Mouse (Mus musculus) kidney, adult 2 months (tissue): ENCODE measurements around the gene Slc29a2. TPM values are rescaled to one million over a fixed set of nuclear protein-coding genes. Genes with fewer than 3 reads are reported as not detected.
A peak's percentile ranks its signal among the peaks of the same experiment; 100 is the strongest.

Experiments used
- DNase-seq: peaks from one replicate; pipeline ENCODE4 v3.0.0; 2021
- H3K27ac ChIP-seq: fragments of 200-500 bp; 2 replicates; pipeline ENCODE4 v1.5.1; 2012; ENCODE audit warnings: low read depth, low read length, control low read depth, inconsistent platforms; ENCODE audit not compliant: insufficient read depth
- H3K27me3 ChIP-seq: fragments of 200-500 bp; replicated peaks from 2 replicates; pipeline ENCODE4 v1.6.1; 2012; ENCODE audit warnings: mild to moderate bottlenecking, moderate library complexity, low read length, inconsistent platforms; ENCODE audit not compliant: control insufficient read depth, insufficient read depth
- H3K36me3 ChIP-seq: fragments of 200-500 bp; 2 replicates; pipeline ENCODE4 v1.6.1; 2012; ENCODE audit warnings: mild to moderate bottlenecking, moderate library complexity, low read length, inconsistent platforms; ENCODE audit not compliant: control insufficient read depth, insufficient read depth
- H3K4me1 ChIP-seq: fragments of 200-500 bp; 2 replicates; pipeline ENCODE4 v1.6.1; 2011; ENCODE audit warnings: low read length; ENCODE audit not compliant: control insufficient read depth, insufficient read depth
- H3K4me3 ChIP-seq: fragments of 200-500 bp; 2 replicates; pipeline ENCODE4 v1.5.1; 2011; ENCODE audit warnings: mild to moderate bottlenecking, low read depth, low read length, control low read depth; ENCODE audit not compliant: insufficient read depth
- CTCF ChIP-seq: fragments of 200-500 bp; conservative IDR thresholded peaks from 2 replicates; pipeline ENCODE4 v1.5.1; 2011; ENCODE audit warnings: low read depth, mild to moderate bottlenecking, control low read depth, low read length, moderate library complexity, mixed read lengths; ENCODE audit not compliant: insufficient read depth, insufficient read length
- POLR2A ChIP-seq: fragments of 200-500 bp; IDR thresholded peaks from one replicate; pipeline ENCODE4 v1.6.1; 2011; ENCODE audit warnings: low read depth, low read length, control low read depth
- WGBS: fragments of 180-500 bp; shearing (Covaris S2); methylation state at CpG from one replicate; pipeline ENCODE4 v1.1.7; 2018; 5-methylcytosine and 5-hydroxymethylcytosine counted together
- polyA plus RNA-seq: library from polyadenylated mRNA; depleted of rRNA; stranded (reverse); fragments of >200 nt; gene quantifications from 2 replicates; pipeline ENCODE4 v1.2.3, GENCODE M21; 2012

Slc29a2 gene
- polyA plus RNA-seq, 1 experiment, result 14.2 TPM

GRCm38 (mm10) chr19:5068570-5069234 is 45.0 kb downstream of the Slc29a2 start:
- peak; percentile 25 for DNase-seq
- Histone ChIP-seq H3K27me3 (no peaks in the 10 kb centered on the region), H3K36me3 (no peaks in the 10 kb centered on the region), H3K4me1 (no peaks in the 10 kb centered on the region; the same call in 1 of the 2 replicates), H3K4me3 (peak overlapping the region; percentile 40), H3K27ac (no peak overlapping the region)
- TF ChIP-seq CTCF (no peak), POLR2A (no peak)
- WGBS, result 31% methylated on average over 21 of the region's 21 CpGs

GRCm38 (mm10) chr19:5069486-5069885 is 45.8 kb downstream of the Slc29a2 start:
- H3K4me3 ChIP-seq, result no peak overlapping the region
- 83% methylated on average over 5 of the region's 5 CpGs for WGBS

GRCm38 (mm10) chr19:5069978-5070377 is 46.3 kb downstream of the Slc29a2 start:
- no peak for TF ChIP-seq POLR2A
- TF ChIP-seq CTCF, result no peak
- WGBS, result 85% methylated on average over 7 of the region's 7 CpGs
- Histone ChIP-seq H3K27ac (no peak overlapping the region), H3K36me3 (no peaks in the 10 kb centered on the region), H3K27me3 (no peaks in the 10 kb centered on the region), H3K4me1 (no peaks in the 10 kb centered on the region; the same call in 1 of the 2 replicates), H3K4me3 (no peak overlapping the region)
- no peak for DNase-seq

More at GRCm38 (mm10) chr19:5069486-5069885, 45.8 kb downstream of the Slc29a2 start:
- Histone ChIP-seq H3K27ac (no peak overlapping the region), H3K27me3 (no peaks in the 10 kb centered on the region), H3K4me1 (no peaks in the 10 kb centered on the region; the same call in 1 of the 2 replicates), H3K36me3 (no peaks in the 10 kb centered on the region)
- no peak for DNase-seq
- TF ChIP-seq CTCF (no peak), POLR2A (no peak)

- TF ChIP-seq POLR2A (no peak), CTCF (no peak)
- 39% methylated on average over 11 of the region's 11 CpGs for WGBS
- H3K27me3 ChIP-seq, result no peaks in the 10 kb centered on the region
- H3K4me3 ChIP-seq, result no peak overlapping the region
- no peaks in the 10 kb centered on the region; the same call in 1 of the 2 replicates for H3K4me1 ChIP-seq
- DNase-seq, result no peak
- no peak overlapping the region for H3K27ac ChIP-seq
- H3K36me3 ChIP-seq, result no peaks in the 10 kb centered on the region
These were observed 47.4 kb downstream of the Slc29a2 start for GRCm38 (mm10) chr19:5071077-5071476.

- TF ChIP-seq CTCF (no peak), POLR2A (no peak)
- peak overlapping the region; percentile 52; the same call in 1 of the 2 replicates for H3K27ac ChIP-seq
- no peaks in the 10 kb centered on the region for H3K36me3 ChIP-seq
- H3K4me3 ChIP-seq, result peak overlapping the region; percentile 54
- peak; percentile 81 for DNase-seq
- WGBS, result 8% methylated on average over 40 of the region's 40 CpGs
- no peaks in the 10 kb centered on the region; the same call in 1 of the 2 replicates for H3K4me1 ChIP-seq
- H3K27me3 ChIP-seq, result no peaks in the 10 kb centered on the region
These were observed 48.1 kb downstream of the Slc29a2 start for GRCm38 (mm10) chr19:5071545-5072369.

- no peaks in the 10 kb centered on the region for H3K4me1 ChIP-seq
- peak overlapping the region; percentile 52; the same call in 1 of the 2 replicates for H3K27ac ChIP-seq
- WGBS, result 4% methylated on average over 20 of the region's 20 CpGs
- TF ChIP-seq CTCF, result no peak
- no peak for TF ChIP-seq POLR2A
- H3K4me3 ChIP-seq, result peak overlapping the region; percentile 54
- DNase-seq, result peak; percentile 43
- H3K27me3 ChIP-seq, result no peaks in the 10 kb centered on the region
- H3K36me3 ChIP-seq, result no peaks in the 10 kb centered on the region
These were observed 48.8 kb downstream of the Slc29a2 start for GRCm38 (mm10) chr19:5072389-5073019.

- DNase-seq, result peak; percentile 61
- Histone ChIP-seq H3K36me3 (no peaks in the 10 kb centered on the region), H3K4me1 (no peaks in the 10 kb centered on the region), H3K4me3 (peak overlapping the region; percentile 54), H3K27ac (no peak overlapping the region), H3K27me3 (no peaks in the 10 kb centered on the region)
- TF ChIP-seq POLR2A (no peak), CTCF (peak; percentile 68)
- WGBS, result 1% methylated on average over 15 of the region's 15 CpGs
These were observed 49.4 kb downstream of the Slc29a2 start for GRCm38 (mm10) chr19:5073028-5073427.
